Mouse (Mus musculus) heart, embryonic 12.5 days (tissue): Measurements from ENCODE around the gene Ephb2. TPM values are rescaled to one million over a fixed set of nuclear protein-coding genes. Genes with fewer than 3 reads are reported as not detected.
A peak's percentile ranks its signal among the peaks of the same experiment; 100 is the strongest.

Source experiments
- ATAC-seq: fragments of 200-750 bp; cut with Nextera tagmentation; 2 replicates; pipeline ENCODE4 v1.8.0; 2017; ENCODE audit warnings: moderate TSS enrichment, moderate library complexity; ENCODE audit not compliant: insufficient number of reproducible peaks, low FRiP score
- H3K27ac ChIP-seq: fragments of 300-500 bp; sonication (generic); 2 replicates; pipeline ENCODE4 v1.5.1; 2016; ENCODE audit warnings: mild to moderate bottlenecking, moderate library complexity; ENCODE audit not compliant: poor library complexity, severe bottlenecking
- H3K27me3 ChIP-seq: fragments of 300-500 bp; sonication (generic); replicated peaks from 2 replicates; pipeline ENCODE4 v1.6.1; 2016; ENCODE audit warnings: mild to moderate bottlenecking, moderate library complexity
- H3K36me3 ChIP-seq: fragments of 300-500 bp; sonication (generic); 2 replicates; pipeline ENCODE4 v1.6.1; 2016; ENCODE audit warnings: mild to moderate bottlenecking, moderate library complexity
- H3K4me1 ChIP-seq: fragments of 300-500 bp; sonication (generic); replicated peaks from 2 replicates; pipeline ENCODE4 v1.6.1; 2016; ENCODE audit warnings: mild to moderate bottlenecking
- H3K4me2 ChIP-seq: fragments of 300-500 bp; sonication (generic); 2 replicates; pipeline ENCODE4 v1.6.1; 2016; ENCODE audit warnings: mild to moderate bottlenecking, moderate library complexity
- H3K4me3 ChIP-seq: fragments of 300-500 bp; sonication (generic); 2 replicates; pipeline ENCODE4 v1.5.1; 2016; ENCODE audit warnings: mild to moderate bottlenecking
- H3K9ac ChIP-seq: fragments of 300-500 bp; sonication (generic); 2 replicates; pipeline ENCODE4 v1.6.1; 2016; ENCODE audit warnings: mild to moderate bottlenecking, moderate library complexity
- H3K9me3 ChIP-seq: fragments of 300-500 bp; sonication (generic); replicated peaks from 2 replicates; pipeline ENCODE4 v1.6.1; 2016; ENCODE audit warnings: mild to moderate bottlenecking, moderate library complexity
- WGBS: fragments of 180-500 bp; shearing (Covaris S2); methylation state at CpG from one replicate; pipeline ENCODE4 v1.1.7; 2016; 5-methylcytosine and 5-hydroxymethylcytosine counted together
- polyA plus RNA-seq: library from polyadenylated mRNA; unstranded; fragments of >200 nt; fragmentation: Nextera tagmentation; extraction: Ambion mirVana; gene quantifications from 2 replicates; pipeline ENCODE4 v1.2.1, GENCODE M21; 2016

The Ephb2 gene
- polyA plus RNA-seq, 1 experiment from 2014 or later = 1.5 TPM

- H3K4me3 ChIP-seq = no peak overlapping the region
- no peak for ATAC-seq
- no peaks in the 10 kb centered on the region for H3K9me3 ChIP-seq
- H3K27ac ChIP-seq = no peak overlapping the region
- peaks cover 96% of the 10 kb centered on the region for H3K27me3 ChIP-seq
- WGBS = 10% methylated on average over 17 of the region's 17 CpGs
- no peak overlapping the region for H3K4me2 ChIP-seq
- H3K4me1 ChIP-seq = peaks cover 12% of the 10 kb centered on the region; the same call in 1 of the 2 replicates
- no peak overlapping the region; the same call in 1 of the 2 replicates for H3K9ac ChIP-seq
- no peaks in the 10 kb centered on the region for H3K36me3 ChIP-seq
Measured at GRCm38 (mm10) chr4:136861806-136862205, 26.0 kb upstream of the Ephb2 start.

GRCm38 (mm10) chr4:136860022-136860421, 24.2 kb upstream of the Ephb2 start:
- H3K4me1 ChIP-seq = peaks cover 12% of the 10 kb centered on the region; the same call in 1 of the 2 replicates
- no peak overlapping the region for H3K4me3 ChIP-seq
- H3K27ac ChIP-seq = no peak overlapping the region
- no peak overlapping the region for H3K9ac ChIP-seq
- 73% methylated on average over 7 of the region's 7 CpGs for WGBS
- no peak overlapping the region for H3K4me2 ChIP-seq
- no peaks in the 10 kb centered on the region for H3K9me3 ChIP-seq
- no peak for ATAC-seq
- no peaks in the 10 kb centered on the region for H3K36me3 ChIP-seq
- peaks cover 96% of the 10 kb centered on the region for H3K27me3 ChIP-seq

- H3K4me3 ChIP-seq = no peak overlapping the region
- H3K27me3 ChIP-seq = peaks cover 86% of the 10 kb centered on the region
- no peaks in the 10 kb centered on the region for H3K9me3 ChIP-seq
- H3K9ac ChIP-seq = no peak overlapping the region
- H3K27ac ChIP-seq = no peak overlapping the region
- no peak for ATAC-seq
- no peaks in the 10 kb centered on the region for H3K36me3 ChIP-seq
- H3K4me1 ChIP-seq = no peaks in the 10 kb centered on the region
- WGBS = 30% methylated on average over 6 of the region's 6 CpGs
- no peak overlapping the region for H3K4me2 ChIP-seq
Measured at GRCm38 (mm10) chr4:136855081-136855480, 19.3 kb upstream of the Ephb2 start.

- no peak overlapping the region for H3K4me3 ChIP-seq
- H3K27ac ChIP-seq = no peak overlapping the region
- no peak for ATAC-seq
- H3K9me3 ChIP-seq = no peaks in the 10 kb centered on the region
- 76% methylated on average over 12 of the region's 12 CpGs for WGBS
- no peaks in the 10 kb centered on the region for H3K4me1 ChIP-seq
- H3K27me3 ChIP-seq = peaks cover 77% of the 10 kb centered on the region
- H3K36me3 ChIP-seq = no peaks in the 10 kb centered on the region
- no peak overlapping the region for H3K4me2 ChIP-seq
- H3K9ac ChIP-seq = no peak overlapping the region
Measured at GRCm38 (mm10) chr4:136852989-136853388, 17.2 kb upstream of the Ephb2 start.

- Histone ChIP-seq H3K9ac (no peak overlapping the region), H3K27ac (no peak overlapping the region), H3K4me1 (no peaks in the 10 kb centered on the region), H3K4me3 (no peak overlapping the region), H3K36me3 (no peaks in the 10 kb centered on the region), H3K9me3 (no peaks in the 10 kb centered on the region), H3K4me2 (no peak overlapping the region), H3K27me3 (peaks cover 75% of the 10 kb centered on the region)
- no peak for ATAC-seq
- 52% methylated on average over 5 of the region's 5 CpGs for WGBS
Measured at GRCm38 (mm10) chr4:136852119-136852518, 16.3 kb upstream of the Ephb2 start.

GRCm38 (mm10) chr4:136848565-136848964, 12.8 kb upstream of the Ephb2 start:
- 74% methylated on average over 4 of the region's 4 CpGs for WGBS
- Histone ChIP-seq H3K36me3 (no peaks in the 10 kb centered on the region), H3K4me1 (no peaks in the 10 kb centered on the region), H3K4me3 (no peak overlapping the region), H3K27me3 (peaks cover 74% of the 10 kb centered on the region), H3K4me2 (no peak overlapping the region), H3K9me3 (no peaks in the 10 kb centered on the region), H3K9ac (no peak overlapping the region), H3K27ac (no peak overlapping the region)
- no peak for ATAC-seq

- Histone ChIP-seq H3K27ac (no peak overlapping the region), H3K27me3 (peaks cover 76% of the 10 kb centered on the region), H3K4me1 (no peaks in the 10 kb centered on the region), H3K4me2 (no peak overlapping the region), H3K36me3 (no peaks in the 10 kb centered on the region), H3K9ac (no peak overlapping the region), H3K9me3 (no peaks in the 10 kb centered on the region), H3K4me3 (no peak overlapping the region)
- no peak for ATAC-seq
- WGBS = 72% methylated on average over 6 of the region's 6 CpGs
Measured at GRCm38 (mm10) chr4:136847166-136847565, 11.4 kb upstream of the Ephb2 start.

- Histone ChIP-seq H3K27ac (no peak overlapping the region), H3K4me3 (no peak overlapping the region), H3K4me2 (no peak overlapping the region), H3K4me1 (no peaks in the 10 kb centered on the region), H3K9ac (no peak overlapping the region), H3K36me3 (no peaks in the 10 kb centered on the region), H3K9me3 (no peaks in the 10 kb centered on the region), H3K27me3 (peaks cover 72% of the 10 kb centered on the region)
- ATAC-seq = no peak
- 81% methylated on average over 10 of the region's 10 CpGs for WGBS
Measured at GRCm38 (mm10) chr4:136842802-136843201, 7.0 kb upstream of the Ephb2 start.

- no peak overlapping the region for H3K4me3 ChIP-seq
- no peaks in the 10 kb centered on the region for H3K36me3 ChIP-seq
- H3K9ac ChIP-seq = no peak overlapping the region
- no peak overlapping the region for H3K4me2 ChIP-seq
- no peak overlapping the region for H3K27ac ChIP-seq
- H3K4me1 ChIP-seq = peaks cover under 1% of the 10 kb centered on the region; the same call in 1 of the 2 replicates
- ATAC-seq = no peak
- H3K9me3 ChIP-seq = no peaks in the 10 kb centered on the region
- H3K27me3 ChIP-seq = peaks cover 76% of the 10 kb centered on the region
- 67% methylated on average over 4 of the region's 4 CpGs for WGBS
Measured at GRCm38 (mm10) chr4:136842033-136842432, 6.2 kb upstream of the Ephb2 start.

- H3K4me3 ChIP-seq = no peak overlapping the region
- H3K36me3 ChIP-seq = no peaks in the 10 kb centered on the region
- H3K9me3 ChIP-seq = no peaks in the 10 kb centered on the region
- H3K27me3 ChIP-seq = peaks cover 71% of the 10 kb centered on the region
- no peak overlapping the region for H3K27ac ChIP-seq
- H3K9ac ChIP-seq = no peak overlapping the region
- ATAC-seq = peak; percentile 47; the same call in 1 of the 2 replicates
- H3K4me1 ChIP-seq = peaks cover 9% of the 10 kb centered on the region
- 9% methylated on average over 5 of the region's 5 CpGs for WGBS
- H3K4me2 ChIP-seq = no peak overlapping the region
Measured at GRCm38 (mm10) chr4:136841056-136841455, 5.3 kb upstream of the Ephb2 start.

- Histone ChIP-seq H3K4me3 (no peak overlapping the region), H3K27me3 (peaks cover 69% of the 10 kb centered on the region), H3K36me3 (no peaks in the 10 kb centered on the region), H3K4me2 (no peak overlapping the region), H3K9me3 (no peaks in the 10 kb centered on the region), H3K4me1 (peaks cover 16% of the 10 kb centered on the region), H3K27ac (no peak overlapping the region), H3K9ac (no peak overlapping the region)
- 45% methylated on average over 9 of the region's 9 CpGs for WGBS
- ATAC-seq = no peak
Measured at GRCm38 (mm10) chr4:136838462-136838861, 2.7 kb upstream of the Ephb2 start.

- peaks cover 69% of the 10 kb centered on the region for H3K27me3 ChIP-seq
Measured at GRCm38 (mm10) chr4:136838026-136838425, 2.2 kb upstream of the Ephb2 start.

More at GRCm38 (mm10) chr4:136838026-136838425, 2.2 kb upstream of the Ephb2 start:
- Histone ChIP-seq H3K4me1 (peaks cover 16% of the 10 kb centered on the region), H3K27ac (no peak overlapping the region), H3K4me2 (no peak overlapping the region), H3K9me3 (no peaks in the 10 kb centered on the region), H3K9ac (no peak overlapping the region), H3K4me3 (no peak overlapping the region), H3K36me3 (no peaks in the 10 kb centered on the region)
- WGBS = 63% methylated on average over 9 of the region's 9 CpGs
- ATAC-seq = no peak
